Mouse (Mus musculus) limb, embryonic 14.5 days (tissue): Measurements from ENCODE around the gene Eif3c. TPM values are rescaled to one million over a fixed set of nuclear protein-coding genes. Genes with fewer than 3 reads are reported as not detected.

Experiments
- ATAC-seq: fragments of 200-750 bp; cut with Nextera tagmentation; 2 replicates; pipeline ENCODE4 v1.8.0; 2017; ENCODE audit warnings: low read depth, moderate number of reproducible peaks, moderate TSS enrichment; ENCODE audit not compliant: low FRiP score
- DNase-seq: peaks from one replicate; pipeline ENCODE4 v3.0.0-alpha.2; 2015; ENCODE audit warnings: low spot score
- H3K27ac ChIP-seq: fragments of 300-500 bp; sonication (generic); replicated peaks from 2 replicates; pipeline ENCODE4 v1.5.1; 2014; ENCODE audit warnings: low read depth, mild to moderate bottlenecking, low read length, moderate library complexity, mixed read lengths
- H3K27me3 ChIP-seq: fragments of 300-500 bp; sonication (generic); 2 replicates; pipeline ENCODE4 v1.6.1; 2014; ENCODE audit warnings: low read length, mixed read lengths; ENCODE audit not compliant: control insufficient read depth, insufficient read depth
- H3K36me3 ChIP-seq: fragments of 300-500 bp; sonication (generic); 2 replicates; pipeline ENCODE4 v1.6.1; 2014; ENCODE audit warnings: mild to moderate bottlenecking, low read length, moderate library complexity, mixed read lengths; ENCODE audit not compliant: control insufficient read depth, insufficient read depth
- H3K4me1 ChIP-seq: fragments of 300-500 bp; sonication (generic); 2 replicates; pipeline ENCODE4 v1.6.1; 2014; ENCODE audit warnings: antibody characterized with exemption, low read length, mixed read lengths; ENCODE audit not compliant: control insufficient read depth, insufficient read depth
- H3K4me2 ChIP-seq: fragments of 300-500 bp; sonication (generic); replicated peaks from 2 replicates; pipeline ENCODE4 v1.6.1; 2014; ENCODE audit warnings: low read depth, mild to moderate bottlenecking, low read length, moderate library complexity; ENCODE audit not compliant: severe bottlenecking
- H3K4me3 ChIP-seq: fragments of 300-500 bp; sonication (generic); replicated peaks from 2 replicates; pipeline ENCODE4 v1.5.1; 2014; ENCODE audit warnings: low read length
- H3K9ac ChIP-seq: fragments of 300-500 bp; sonication (generic); 2 replicates; pipeline ENCODE4 v1.6.1; 2014; ENCODE audit warnings: mild to moderate bottlenecking, low read depth, low read length, moderate library complexity; ENCODE audit not compliant: severe bottlenecking
- H3K9me3 ChIP-seq: fragments of 300-500 bp; sonication (generic); 2 replicates; pipeline ENCODE4 v1.6.1; 2016; ENCODE audit warnings: low read length; ENCODE audit not compliant: control insufficient read depth
- POLR2A ChIP-seq: fragments of 200-500 bp; IDR thresholded peaks from 2 replicates; pipeline ENCODE4 v1.8.0; 2012; ENCODE audit warnings: inconsistent platforms, mild to moderate bottlenecking, moderate library complexity, borderline replicate concordance; ENCODE audit not compliant: insufficient read depth, insufficient read length; ENCODE audit errors: extremely low read depth
- WGBS: fragments of 180-500 bp; shearing (Covaris S2); extraction: QIAGEN DNeasy Blood & Tissue Kit; methylation state at CpG from one replicate; pipeline ENCODE4 v1.1.7; 2014; 5-methylcytosine and 5-hydroxymethylcytosine counted together
- polyA plus RNA-seq, 2 experiments: library from polyadenylated mRNA; depleted of rRNA in 1 of 2; stranded (reverse) in 1 of 2; unstranded in 1 of 2; fragments of >200 nt; fragmentation: Nextera tagmentation in 1 of 2; extraction: Ambion mirVana in 1 of 2; gene quantifications; 2 replicates each; pipeline versions ENCODE4 v1.2.1 to v1.2.3; 2012 to 2014

Gene Eif3c
- polyA plus RNA-seq, 2 experiments, result 115 to 169 TPM

- H3K4me3 ChIP-seq, result peak overlapping the region; percentile 97
- H3K27ac ChIP-seq, result peak overlapping the region; percentile 77
- H3K4me1 ChIP-seq, result no peaks in the 10 kb centered on the region; the same call in 1 of the 2 replicates
- ATAC-seq (peak; percentile 8; the same call in 1 of the 2 replicates), DNase-seq (peak; percentile 42)
- peak overlapping the region; percentile 68 for H3K4me2 ChIP-seq
- peaks cover 40% of the 10 kb centered on the region for H3K36me3 ChIP-seq
- 1% methylated on average over 21 of the region's 28 CpGs for WGBS
- H3K9ac ChIP-seq, result peak overlapping the region; percentile 81
- no peak for TF ChIP-seq POLR2A
- no peaks in the 10 kb centered on the region for H3K9me3 ChIP-seq
- H3K27me3 ChIP-seq, result no peaks in the 10 kb centered on the region
Measured at GRCm38 (mm10) chr7:126565693-126566092, 518 bp downstream of the Eif3c start.

- no peak for TF ChIP-seq POLR2A
- Histone ChIP-seq H3K36me3 (peaks cover 95% of the 10 kb centered on the region), H3K4me3 (no peak overlapping the region), H3K4me1 (no peaks in the 10 kb centered on the region), H3K9me3 (no peaks in the 10 kb centered on the region), H3K4me2 (no peak overlapping the region), H3K27ac (no peak overlapping the region), H3K27me3 (no peaks in the 10 kb centered on the region), H3K9ac (no peak overlapping the region)
- WGBS, result 96% methylated on average over 5 of the region's 5 CpGs
- DNase-seq, result no peak
- no peak for ATAC-seq
Measured at GRCm38 (mm10) chr7:126556635-126557034, 9.6 kb downstream of the Eif3c start.

GRCm38 (mm10) chr7:126554796-126555195 is 11.4 kb downstream of the Eif3c start:
- TF ChIP-seq POLR2A, result no peak
- H3K4me1 ChIP-seq, result no peaks in the 10 kb centered on the region
- DNase-seq, result no peak
- no peak for ATAC-seq
- no peaks in the 10 kb centered on the region for H3K27me3 ChIP-seq
- H3K4me3 ChIP-seq, result no peak overlapping the region
- WGBS, result 89% methylated on average over 1 of the region's 1 CpGs
- no peaks in the 10 kb centered on the region for H3K9me3 ChIP-seq
- H3K27ac ChIP-seq, result no peak overlapping the region
- H3K36me3 ChIP-seq, result peaks cover 96% of the 10 kb centered on the region
- H3K4me2 ChIP-seq, result no peak overlapping the region
- no peak overlapping the region for H3K9ac ChIP-seq

- no peak overlapping the region for H3K27ac ChIP-seq
- H3K27me3 ChIP-seq, result no peaks in the 10 kb centered on the region
- DNase-seq, result no peak
- WGBS, result 88% methylated on average over 2 of the region's 2 CpGs
- TF ChIP-seq POLR2A, result no peak
- peaks cover 55% of the 10 kb centered on the region for H3K36me3 ChIP-seq
- H3K4me1 ChIP-seq, result no peaks in the 10 kb centered on the region
- no peak overlapping the region for H3K4me3 ChIP-seq
- no peak overlapping the region for H3K9ac ChIP-seq
- H3K4me2 ChIP-seq, result no peak overlapping the region
- no peak for ATAC-seq
- no peaks in the 10 kb centered on the region for H3K9me3 ChIP-seq
Measured at GRCm38 (mm10) chr7:126545631-126546030, 20.6 kb downstream of the Eif3c start.

- Histone ChIP-seq H3K9me3 (no peaks in the 10 kb centered on the region), H3K4me3 (no peak overlapping the region), H3K4me1 (no peaks in the 10 kb centered on the region), H3K36me3 (peaks cover 17% of the 10 kb centered on the region), H3K27me3 (peaks cover 5% of the 10 kb centered on the region), H3K4me2 (no peak overlapping the region), H3K27ac (no peak overlapping the region), H3K9ac (no peak overlapping the region)
- ATAC-seq (no peak), DNase-seq (no peak)
- no peak for TF ChIP-seq POLR2A
- 84% methylated on average over 1 of the region's 1 CpGs for WGBS
Measured at GRCm38 (mm10) chr7:126541661-126542060, 24.6 kb downstream of the Eif3c start.
